Mouse (Mus musculus): Measurements from ENCODE around the gene Naf1.
A peak's percentile ranks its signal among the peaks of the same experiment; 100 is the strongest.

GRCm38 (mm10) chr8:66918471-66918870 is 58.5 kb downstream of the Naf1 start:
- peak in 1 of 2 experiments; percentile 54; a peak in 2 of 4 replicates for TF ChIP-seq CTCF (conservative IDR thresholded peaks at IDR 0.05 in 1 of 2, IDR thresholded peaks at IDR 0.05 in 1 of 2; ENCODE audit: low read depth in 2 of 2, low read length in 2 of 2)
- TF ChIP-seq MAX (IDR thresholded peaks at IDR 0.05; ENCODE audit: low read length) = no peak
- no peak for TF ChIP-seq POLR2AphosphoS2 (IDR thresholded peaks at IDR 0.05; ENCODE audit: low read depth, low read length)
- no peak for TF ChIP-seq SIN3A (IDR thresholded peaks at IDR 0.05; ENCODE audit: low read length)

Data from CH12.LX (cell line).